Mouse (Mus musculus) intestine, embryonic 15.5 days (tissue): ENCODE data around the gene Bub1b. TPM values are rescaled to one million over a fixed set of nuclear protein-coding genes. Genes with fewer than 3 reads are reported as not detected.

Experiments used
- ATAC-seq: fragments of 200-750 bp; cut with Nextera tagmentation; 2 replicates; pipeline ENCODE4 v1.8.0; 2017; ENCODE audit warnings: moderate TSS enrichment, moderate library complexity
- H3K27ac ChIP-seq: fragments of 300-500 bp; sonication (generic); 2 replicates; pipeline ENCODE4 v1.5.1; 2015; ENCODE audit warnings: mild to moderate bottlenecking, inconsistent platforms
- H3K27me3 ChIP-seq: fragments of 300-500 bp; sonication (generic); replicated peaks from 2 replicates; pipeline ENCODE4 v1.6.1; 2015; ENCODE audit warnings: inconsistent platforms
- H3K36me3 ChIP-seq: fragments of 300-500 bp; sonication (generic); 2 replicates; pipeline ENCODE4 v1.6.1; 2015; ENCODE audit warnings: inconsistent platforms
- H3K4me1 ChIP-seq: fragments of 300-500 bp; sonication (generic); replicated peaks from 2 replicates; pipeline ENCODE4 v1.6.1; 2015; ENCODE audit warnings: inconsistent platforms
- H3K4me2 ChIP-seq: fragments of 300-500 bp; sonication (generic); replicated peaks from 2 replicates; pipeline ENCODE4 v1.6.1; 2015; ENCODE audit warnings: mild to moderate bottlenecking, inconsistent platforms
- H3K4me3 ChIP-seq: fragments of 300-500 bp; sonication (generic); replicated peaks from 2 replicates; pipeline ENCODE4 v1.5.1; 2015; ENCODE audit warnings: inconsistent platforms
- H3K9ac ChIP-seq: fragments of 300-500 bp; sonication (generic); 2 replicates; pipeline ENCODE4 v1.6.1; 2015; ENCODE audit warnings: inconsistent platforms
- H3K9me3 ChIP-seq: fragments of 300-500 bp; sonication (generic); 2 replicates; pipeline ENCODE4 v1.6.1; 2016; ENCODE audit warnings: inconsistent platforms
- WGBS: fragments of 180-500 bp; shearing (Covaris S2); methylation state at CpG from one replicate; pipeline ENCODE4 v1.1.7; 2015; 5-methylcytosine and 5-hydroxymethylcytosine counted together
- polyA plus RNA-seq: library from polyadenylated mRNA; unstranded; fragments of >200 nt; fragmentation: Nextera tagmentation; extraction: Ambion mirVana; gene quantifications from 2 replicates; pipeline ENCODE4 v1.2.1, GENCODE M21; 2015

Gene Bub1b
- polyA plus RNA-seq, 1 experiment from 2014 or later, result 71.5 TPM

DNA sequence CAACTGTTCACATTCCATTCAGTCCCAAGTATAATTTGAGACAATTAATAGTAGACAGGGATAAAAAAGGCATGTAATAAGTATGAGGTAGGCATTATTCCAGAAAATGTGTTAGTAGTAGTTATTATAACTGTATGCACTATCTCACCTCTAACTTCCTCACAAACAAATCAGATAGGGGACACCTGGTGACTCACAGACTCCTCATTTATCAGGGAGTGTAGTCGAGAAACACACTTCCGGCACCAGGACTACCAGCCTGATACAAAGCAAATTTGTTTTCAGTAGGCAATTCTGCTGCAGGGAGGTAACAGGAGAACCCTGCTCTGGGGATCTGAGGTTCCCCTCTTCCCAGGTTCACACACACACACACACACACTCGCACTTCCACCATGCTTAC, 24.9 kb upstream of the Bub1b start:
- ATAC-seq, result no peak
- no peak overlapping the region for H3K9ac ChIP-seq
- 72% methylated on average over 3 of the region's 3 CpGs for WGBS

DNA sequence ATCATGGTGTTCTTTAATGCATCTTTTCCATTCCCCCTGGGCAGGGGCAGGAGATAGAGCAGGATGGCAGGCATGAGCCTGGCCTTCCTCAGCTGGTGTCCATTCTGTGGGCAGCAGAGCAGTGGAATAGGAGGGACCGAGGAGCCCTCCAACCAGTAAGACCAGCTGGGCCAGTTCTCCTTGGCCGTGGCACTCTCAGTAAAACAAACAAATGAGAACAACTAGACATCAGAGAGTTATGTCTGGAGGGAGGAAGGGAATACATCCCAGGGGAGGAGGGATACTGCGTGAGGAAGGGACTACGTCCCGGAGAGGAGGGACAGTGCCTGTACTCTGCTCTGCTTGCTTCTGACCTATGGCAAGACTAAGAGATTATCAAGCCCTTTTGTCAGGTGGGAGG, 12.0 kb upstream of the Bub1b start:
- no peaks in the 10 kb centered on the region for H3K27me3 ChIP-seq
- H3K27ac ChIP-seq, result no peak overlapping the region
- no peaks in the 10 kb centered on the region for H3K36me3 ChIP-seq
- H3K4me3 ChIP-seq, result no peak overlapping the region
- H3K4me2 ChIP-seq, result no peak overlapping the region; the same call in 1 of the 2 replicates
- ATAC-seq, result peak; percentile 80
- 0 out of 2 replicates have a peak, but pooled peaks cover 7% of the 10 kb centered on the region for H3K4me1 ChIP-seq
- no peak overlapping the region for H3K9ac ChIP-seq
- WGBS, result 31% methylated on average over 5 of the region's 5 CpGs
- H3K9me3 ChIP-seq, result no peaks in the 10 kb centered on the region

More for the DNA sequence above, 24.9 kb upstream of the Bub1b start:
- H3K4me3 ChIP-seq, result no peak overlapping the region
- H3K9me3 ChIP-seq, result no peaks in the 10 kb centered on the region
- no peaks in the 10 kb centered on the region for H3K4me1 ChIP-seq
- H3K27ac ChIP-seq, result no peak overlapping the region
- H3K4me2 ChIP-seq, result no peak overlapping the region
- no peaks in the 10 kb centered on the region for H3K36me3 ChIP-seq
- H3K27me3 ChIP-seq, result no peaks in the 10 kb centered on the region

DNA sequence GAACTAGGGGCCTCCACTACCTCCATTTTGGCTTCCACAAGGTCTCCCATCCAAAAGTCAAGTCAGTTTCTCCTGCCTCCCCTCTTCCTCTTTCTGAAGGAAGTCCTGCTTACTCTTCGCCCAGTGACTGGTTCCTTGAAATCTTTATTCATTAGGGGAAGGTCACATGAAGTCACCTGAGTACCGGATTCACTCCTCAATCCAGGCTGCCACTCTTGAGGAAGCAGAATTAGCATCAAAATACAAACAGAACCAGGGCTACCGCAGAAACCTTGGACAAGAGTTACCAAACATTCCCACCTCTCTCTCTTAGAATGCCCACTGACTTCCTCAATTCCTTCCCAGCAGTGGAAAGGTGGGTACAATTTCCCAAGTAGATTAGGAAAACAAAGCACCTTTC, 10.3 kb upstream of the Bub1b start:
- Histone ChIP-seq H3K27me3 (no peaks in the 10 kb centered on the region), H3K4me3 (no peak overlapping the region), H3K9me3 (no peaks in the 10 kb centered on the region), H3K36me3 (no peaks in the 10 kb centered on the region), H3K4me1 (0 out of 2 replicates have a peak, but pooled peaks cover 7% of the 10 kb centered on the region), H3K4me2 (no peak overlapping the region), H3K27ac (no peak overlapping the region), H3K9ac (no peak overlapping the region)
- ATAC-seq, result no peak
- 73% methylated on average over 3 of the region's 3 CpGs for WGBS

DNA sequence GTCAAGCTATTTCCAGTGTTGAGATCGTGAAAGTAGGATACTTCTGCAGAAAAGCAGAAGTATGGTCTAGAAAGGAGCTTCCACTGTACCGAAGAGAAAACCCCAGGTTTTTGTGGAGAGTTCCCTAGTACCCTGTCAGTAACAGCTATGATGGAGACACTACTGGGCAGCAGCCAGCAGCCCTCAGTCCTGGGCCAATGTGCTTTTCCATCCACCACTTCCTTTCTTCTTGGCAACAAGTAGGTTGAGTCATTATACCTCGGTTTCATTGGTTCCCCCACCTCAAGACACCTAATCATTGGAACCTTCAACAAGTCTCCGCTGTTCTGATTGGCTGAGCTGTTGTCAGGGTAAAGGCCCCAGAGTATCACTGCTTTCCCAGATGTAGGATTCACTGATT, 6.9 kb upstream of the Bub1b start:
- no peak overlapping the region for H3K9ac ChIP-seq
- ATAC-seq, result no peak
- H3K27ac ChIP-seq, result no peak overlapping the region
- H3K36me3 ChIP-seq, result no peaks in the 10 kb centered on the region
- H3K27me3 ChIP-seq, result no peaks in the 10 kb centered on the region
- H3K4me2 ChIP-seq, result no peak overlapping the region
- no peak overlapping the region for H3K4me3 ChIP-seq
- H3K4me1 ChIP-seq, result 0 out of 2 replicates have a peak, but pooled peaks cover 3% of the 10 kb centered on the region
- WGBS, result 91% methylated on average over 4 of the region's 4 CpGs
- no peaks in the 10 kb centered on the region for H3K9me3 ChIP-seq

DNA sequence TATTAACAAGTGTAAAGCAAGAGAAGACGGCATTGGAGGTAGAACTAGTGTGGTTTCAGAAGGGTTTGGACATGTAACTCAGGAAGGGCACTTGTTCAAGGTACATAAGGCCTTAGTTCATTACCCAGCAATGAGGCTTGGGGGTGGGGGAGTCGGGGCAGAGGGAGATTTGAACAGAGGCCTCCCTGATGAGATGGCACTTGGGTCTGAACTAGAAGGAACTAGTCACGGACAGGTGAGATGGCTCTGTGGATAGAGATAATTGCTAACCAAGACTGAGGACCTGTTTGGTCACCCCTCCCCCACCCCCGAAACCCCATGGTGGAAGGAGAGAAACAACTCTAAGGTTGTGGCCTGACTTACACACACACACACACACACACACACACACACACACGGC, 1.1 kb downstream of the Bub1b start:
- Histone ChIP-seq H3K27ac (no peak overlapping the region), H3K36me3 (peaks cover 12% of the 10 kb centered on the region), H3K9ac (peak overlapping the region; percentile 52), H3K27me3 (no peaks in the 10 kb centered on the region), H3K4me3 (peak overlapping the region; percentile 48), H3K4me1 (peaks cover 9% of the 10 kb centered on the region), H3K9me3 (no peaks in the 10 kb centered on the region), H3K4me2 (peak overlapping the region; percentile 65)
- no peak for ATAC-seq
- 24% methylated on average over 4 of the region's 5 CpGs for WGBS

DNA sequence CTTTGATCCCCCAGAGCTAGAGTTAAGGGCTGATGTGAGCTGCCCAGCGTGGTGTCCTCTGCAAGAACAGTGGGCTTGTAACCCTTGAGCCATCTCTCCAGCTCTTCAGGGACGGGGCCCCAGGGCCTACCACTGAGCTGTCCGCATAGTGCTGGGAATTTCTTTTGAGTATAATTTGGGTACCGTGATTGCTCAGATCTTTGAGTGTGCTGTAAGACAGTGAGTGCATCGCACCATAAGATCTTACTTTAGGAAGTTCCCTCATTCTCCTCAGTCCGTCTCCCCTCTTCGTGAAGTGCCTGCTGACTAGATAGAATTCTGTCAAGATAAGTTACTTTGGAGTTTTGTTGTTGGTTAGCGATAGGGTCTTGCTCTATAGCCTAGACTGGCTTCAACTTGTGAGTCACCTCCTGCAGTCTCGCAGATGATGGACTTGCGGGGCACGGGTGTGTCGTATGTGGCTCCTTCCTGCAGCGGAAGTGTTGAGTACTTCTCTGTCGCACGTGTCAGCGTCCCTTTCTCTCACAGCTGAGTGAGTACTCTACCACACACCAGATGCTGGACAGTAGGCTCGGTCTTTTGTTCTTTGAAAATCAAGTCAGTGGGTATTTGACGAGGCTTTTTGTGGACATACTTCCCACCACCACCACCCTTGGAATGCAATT, 3.7 kb downstream of the Bub1b start:
- no peak overlapping the region for H3K9ac ChIP-seq
- no peak for ATAC-seq
- peaks cover 30% of the 10 kb centered on the region for H3K36me3 ChIP-seq
- no peaks in the 10 kb centered on the region for H3K9me3 ChIP-seq
- no peak overlapping the region for H3K4me3 ChIP-seq
- no peak overlapping the region for H3K27ac ChIP-seq
- peaks cover 9% of the 10 kb centered on the region for H3K4me1 ChIP-seq
- H3K4me2 ChIP-seq, result no peak overlapping the region
- WGBS, result 92% methylated on average over 18 of the region's 18 CpGs
- no peaks in the 10 kb centered on the region for H3K27me3 ChIP-seq

DNA sequence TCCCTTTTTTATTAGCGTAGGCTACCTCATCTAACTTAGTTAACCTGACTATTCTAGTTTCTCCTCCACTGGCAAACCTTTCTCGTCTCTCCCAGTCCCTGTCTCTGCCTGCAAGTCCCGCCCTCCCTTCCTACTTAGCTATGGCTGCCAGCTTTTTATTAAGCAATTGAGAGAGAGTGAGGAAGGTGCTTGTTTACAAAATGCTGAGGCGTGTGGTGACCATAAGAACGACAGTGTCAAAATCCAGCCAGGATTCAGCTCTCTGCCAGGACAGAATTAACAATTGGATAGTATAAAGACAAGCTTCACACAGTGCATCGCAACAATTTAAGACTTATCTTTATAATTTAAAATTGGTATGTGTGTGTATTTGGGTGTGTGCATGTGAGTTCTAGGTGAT, 6.1 kb downstream of the Bub1b start:
- Histone ChIP-seq H3K9me3 (no peaks in the 10 kb centered on the region), H3K4me2 (no peak overlapping the region), H3K4me3 (no peak overlapping the region), H3K9ac (no peak overlapping the region), H3K27me3 (no peaks in the 10 kb centered on the region), H3K27ac (no peak overlapping the region), H3K36me3 (peaks cover 36% of the 10 kb centered on the region), H3K4me1 (peaks cover 6% of the 10 kb centered on the region)
- no peak for ATAC-seq
- WGBS, result 88% methylated on average over 6 of the region's 6 CpGs

DNA sequence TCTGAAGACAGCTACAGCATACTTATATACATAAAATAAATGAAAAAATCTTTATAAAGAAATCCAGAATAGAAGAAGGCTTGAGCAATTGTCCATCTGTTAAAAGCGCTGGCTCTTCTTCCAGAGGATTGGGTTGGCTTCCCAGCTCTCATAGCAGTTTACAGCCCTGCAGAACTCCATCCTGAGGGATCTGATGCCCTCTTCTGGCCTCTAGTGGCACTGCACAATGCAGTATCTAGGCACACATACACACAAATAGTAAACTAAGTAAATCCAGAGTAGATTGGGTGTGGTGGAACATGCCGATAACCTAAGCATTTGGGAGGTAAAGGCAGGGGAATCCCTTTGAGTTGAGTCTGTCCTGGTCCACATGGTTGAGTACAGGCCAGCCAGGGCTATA, 8.0 kb downstream of the Bub1b start:
- no peaks in the 10 kb centered on the region for H3K4me1 ChIP-seq
- H3K9me3 ChIP-seq, result no peaks in the 10 kb centered on the region
- no peak overlapping the region for H3K4me3 ChIP-seq
- no peak for ATAC-seq
- no peak overlapping the region for H3K9ac ChIP-seq
- no peak overlapping the region for H3K27ac ChIP-seq
- peaks cover 35% of the 10 kb centered on the region for H3K36me3 ChIP-seq
- H3K27me3 ChIP-seq, result no peaks in the 10 kb centered on the region
- 89% methylated on average over 2 of the region's 2 CpGs for WGBS
- H3K4me2 ChIP-seq, result no peak overlapping the region

DNA sequence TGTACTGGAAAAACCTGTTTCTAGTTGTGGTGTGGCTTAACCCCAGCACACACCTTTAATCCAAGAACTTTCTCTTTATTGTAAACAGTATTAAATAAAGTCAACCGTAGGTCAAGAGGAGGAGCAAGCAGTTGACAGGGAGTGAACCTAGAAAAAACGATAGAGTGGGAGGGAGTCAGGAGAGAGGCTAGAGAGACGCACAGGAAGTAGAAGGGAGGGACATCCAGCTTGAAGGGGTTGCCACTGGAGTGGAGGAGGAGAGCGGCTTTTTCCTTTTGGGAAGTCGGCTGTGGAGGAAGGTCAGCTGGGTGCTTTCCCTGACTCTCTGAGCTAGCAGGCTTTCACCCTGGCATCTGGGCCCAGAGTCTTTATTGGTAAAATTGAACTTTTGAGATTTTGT, 9.0 kb downstream of the Bub1b start:
- Histone ChIP-seq H3K36me3 (peaks cover 35% of the 10 kb centered on the region), H3K4me1 (no peaks in the 10 kb centered on the region), H3K4me2 (no peak overlapping the region), H3K9ac (no peak overlapping the region), H3K27ac (no peak overlapping the region), H3K9me3 (no peaks in the 10 kb centered on the region), H3K27me3 (no peaks in the 10 kb centered on the region), H3K4me3 (no peak overlapping the region)
- no peak for ATAC-seq
- WGBS, result 55% methylated on average over 5 of the region's 5 CpGs

DNA sequence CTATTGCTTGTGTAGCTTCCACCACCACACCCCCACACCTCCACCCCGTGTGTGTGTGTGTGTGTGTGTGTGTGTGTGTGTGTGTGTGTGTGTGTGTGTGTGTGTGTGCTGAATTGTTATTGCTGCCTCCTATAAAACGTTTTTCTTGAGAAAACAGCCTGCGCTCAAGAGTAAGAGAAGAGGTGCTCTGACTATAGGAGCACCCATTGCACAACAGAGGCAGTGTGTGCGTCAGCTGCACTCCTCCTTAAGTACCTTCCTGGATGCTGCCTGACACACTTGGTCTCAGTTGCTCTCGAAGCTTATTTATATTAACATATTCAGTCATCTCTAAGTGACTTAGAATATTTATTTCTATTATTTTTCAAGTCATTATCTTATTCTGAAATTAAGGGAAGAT, 20.0 kb downstream of the Bub1b start:
- Histone ChIP-seq H3K36me3 (peaks cover 51% of the 10 kb centered on the region), H3K27me3 (no peaks in the 10 kb centered on the region), H3K4me1 (no peaks in the 10 kb centered on the region), H3K9ac (no peak overlapping the region), H3K9me3 (no peaks in the 10 kb centered on the region), H3K27ac (no peak overlapping the region), H3K4me3 (no peak overlapping the region), H3K4me2 (no peak overlapping the region)
- no peak for ATAC-seq
- 87% methylated on average over 5 of the region's 5 CpGs for WGBS

DNA sequence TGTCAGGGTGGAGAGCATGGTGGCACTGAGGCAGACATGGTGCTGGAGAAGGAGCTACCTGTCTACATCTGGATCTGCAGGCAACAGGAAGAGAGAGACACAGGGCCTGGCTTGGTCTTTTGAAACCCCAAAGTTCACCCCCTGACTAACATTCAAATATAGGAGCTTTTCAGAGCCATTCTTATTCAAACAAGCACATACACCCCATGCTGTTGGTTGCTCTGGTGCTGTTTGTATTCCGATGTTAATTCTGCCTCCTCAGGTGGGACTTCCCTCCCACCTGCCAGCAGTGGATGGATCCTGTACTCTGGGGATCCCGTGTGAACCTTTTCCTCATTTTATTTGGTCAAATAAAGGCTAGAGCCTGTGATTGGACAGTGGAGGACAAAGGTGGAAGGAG, 22.1 kb downstream of the Bub1b start:
- Histone ChIP-seq H3K9me3 (no peaks in the 10 kb centered on the region), H3K4me1 (no peaks in the 10 kb centered on the region), H3K9ac (no peak overlapping the region), H3K4me2 (no peak overlapping the region), H3K36me3 (peaks cover 46% of the 10 kb centered on the region), H3K27ac (no peak overlapping the region), H3K4me3 (no peak overlapping the region), H3K27me3 (no peaks in the 10 kb centered on the region)
- ATAC-seq, result no peak
- WGBS, result 74% methylated on average over 2 of the region's 2 CpGs

DNA sequence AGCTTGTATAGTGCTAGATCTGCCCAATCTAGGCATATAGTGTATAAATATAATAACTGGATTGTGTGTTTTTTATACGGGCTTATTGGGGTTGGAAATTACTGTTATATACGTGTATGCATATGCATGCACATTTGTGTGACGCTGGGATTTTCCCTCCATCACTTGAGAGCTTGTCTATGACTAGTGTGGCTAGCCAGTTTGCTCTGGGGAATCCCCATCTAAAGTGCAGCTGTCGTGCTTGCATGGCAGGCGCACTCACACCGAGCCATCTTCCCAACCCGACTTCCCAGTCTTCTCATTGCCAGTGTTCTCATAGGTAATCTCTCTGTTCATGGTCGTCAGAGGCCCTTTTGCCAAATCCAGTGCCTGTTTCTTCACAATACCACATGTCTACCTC, 22.6 kb downstream of the Bub1b start:
- Histone ChIP-seq H3K4me1 (no peaks in the 10 kb centered on the region), H3K9ac (no peak overlapping the region), H3K9me3 (no peaks in the 10 kb centered on the region), H3K36me3 (peaks cover 41% of the 10 kb centered on the region), H3K27me3 (no peaks in the 10 kb centered on the region), H3K4me3 (no peak overlapping the region), H3K4me2 (no peak overlapping the region), H3K27ac (no peak overlapping the region)
- whole genome bisulfite sequencing, result 90% methylated on average over 8 of the region's 8 CpGs
- ATAC-seq, result no peak

DNA sequence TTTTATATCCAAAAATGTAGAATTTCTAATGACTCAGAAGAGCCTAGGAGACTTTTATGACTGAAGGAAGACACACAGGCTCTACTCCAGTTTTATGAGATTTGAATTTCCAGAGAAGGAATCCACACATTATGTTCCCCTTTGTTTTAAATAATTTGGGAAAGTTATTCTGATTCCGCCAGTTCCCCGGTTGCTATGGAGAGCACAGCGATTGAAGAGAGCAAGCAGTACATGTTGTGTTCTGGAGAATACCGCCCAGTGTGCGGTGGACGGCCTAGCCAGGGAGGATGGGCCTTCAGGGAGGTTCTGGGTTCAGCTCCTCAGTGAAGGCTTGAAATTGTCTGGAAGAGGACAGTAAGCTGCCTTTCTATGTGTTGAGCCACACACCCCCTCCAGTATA, 31.3 kb downstream of the Bub1b start:
- 84% methylated on average over 6 of the region's 6 CpGs for WGBS
- Histone ChIP-seq H3K36me3 (peaks cover 57% of the 10 kb centered on the region), H3K4me3 (no peak overlapping the region), H3K9ac (no peak overlapping the region), H3K27me3 (no peaks in the 10 kb centered on the region), H3K4me1 (no peaks in the 10 kb centered on the region), H3K4me2 (no peak overlapping the region), H3K9me3 (no peaks in the 10 kb centered on the region), H3K27ac (no peak overlapping the region)
- ATAC-seq, result no peak
